Mouse (Mus musculus): ENCODE measurements around the gene Sp1.

- TF ChIP-seq CTCF (IDR thresholded peaks at IDR 0.05; ENCODE audit: extremely low read depth, insufficient read length, insufficient replicate concordance, low read depth, low read length): peak; percentile 49; the same call in 1 of the 2 replicates
- TF ChIP-seq POLR2A (IDR thresholded peaks at IDR 0.05; ENCODE audit: low read depth, low read length): no peak
These were observed 50.0 kb downstream of the Sp1 start for GRCm38 (mm10) chr15:102455993-102456392.
